Mouse (Mus musculus) mature B cell (primary cell): ENCODE results near the gene Syn3.

ENCODE experiments used
- in situ Hi-C: fragments of 300-500 bp; cut with MboI; formaldehyde crosslinking; loops from 2 replicates; pipeline ENCODE4 v1.14.3; 2019

The Syn3 gene

GRCm38 (mm10) chr10:86225480-86225879, 273.2 kb downstream of the Syn3 start:
- in situ Hi-C loops = no loop called here

GRCm38 (mm10) chr10:86218984-86219383, 279.7 kb downstream of the Syn3 start:
- in situ Hi-C loops = no loop called here

GRCm38 (mm10) chr10:86216836-86217235, 281.9 kb downstream of the Syn3 start:
- in situ Hi-C loops = no loop called here

GRCm38 (mm10) chr10:86212062-86212461, 286.6 kb downstream of the Syn3 start:
- in situ Hi-C loops = no loop called here

- in situ Hi-C loops = no loop called here
These were observed 294.8 kb downstream of the Syn3 start for GRCm38 (mm10) chr10:86203915-86204314.

GRCm38 (mm10) chr10:86203175-86203574, 295.5 kb downstream of the Syn3 start:
- in situ Hi-C loops = no loop called here

GRCm38 (mm10) chr10:86201826-86202225, 296.9 kb downstream of the Syn3 start:
- in situ Hi-C loops = no loop called here

GRCm38 (mm10) chr10:86201006-86201405, 297.7 kb downstream of the Syn3 start:
- in situ Hi-C loops = no loop called here

GRCm38 (mm10) chr10:86196414-86197025, 302.2 kb downstream of the Syn3 start:
- in situ Hi-C loops = no loop called here

GRCm38 (mm10) chr10:86194722-86195121, 304.0 kb downstream of the Syn3 start:
- in situ Hi-C loops = no loop called here

GRCm38 (mm10) chr10:86193863-86194434, 304.7 kb downstream of the Syn3 start:
- in situ Hi-C loops = no loop called here

GRCm38 (mm10) chr10:86188614-86189013, 310.1 kb downstream of the Syn3 start:
- in situ Hi-C loops = no loop called here

GRCm38 (mm10) chr10:86187881-86188280, 310.8 kb downstream of the Syn3 start:
- in situ Hi-C loops = no loop called here

- in situ Hi-C loops = no loop called here
These were observed 315.4 kb downstream of the Syn3 start for GRCm38 (mm10) chr10:86183148-86183885.

- in situ Hi-C loops = no loop called here
These were observed 316.4 kb downstream of the Syn3 start for GRCm38 (mm10) chr10:86182183-86182805.

- in situ Hi-C loops = no loop called here
These were observed 322.3 kb downstream of the Syn3 start for GRCm38 (mm10) chr10:86176411-86176810.

GRCm38 (mm10) chr10:86174017-86174416, 324.7 kb downstream of the Syn3 start:
- in situ Hi-C loops = no loop called here

- in situ Hi-C loops = no loop called here
These were observed 325.4 kb downstream of the Syn3 start for GRCm38 (mm10) chr10:86173284-86173683.

GRCm38 (mm10) chr10:86171246-86171645, 327.4 kb downstream of the Syn3 start:
- in situ Hi-C loops = no loop called here

- in situ Hi-C loops = no loop called here
These were observed 330.6 kb downstream of the Syn3 start for GRCm38 (mm10) chr10:86168084-86168483.

GRCm38 (mm10) chr10:86166854-86167268, 331.8 kb downstream of the Syn3 start:
- in situ Hi-C loops = no loop called here

- in situ Hi-C loops = no loop called here
These were observed 334.6 kb downstream of the Syn3 start for GRCm38 (mm10) chr10:86164098-86164497.

- in situ Hi-C loops = no loop called here
These were observed 336.9 kb downstream of the Syn3 start for GRCm38 (mm10) chr10:86161783-86162271.
